Mouse (Mus musculus) heart, embryonic 12.5 days (tissue): ENCODE results near the gene Tmem213. TPM values are rescaled to one million over a fixed set of nuclear protein-coding genes. Genes with fewer than 3 reads are reported as not detected.

ENCODE experiments used
- ATAC-seq: fragments of 200-750 bp; cut with Nextera tagmentation; 2 replicates; pipeline ENCODE4 v1.8.0; 2017; ENCODE audit warnings: moderate TSS enrichment, moderate library complexity; ENCODE audit not compliant: insufficient number of reproducible peaks, low FRiP score
- H3K27ac ChIP-seq: fragments of 300-500 bp; sonication (generic); 2 replicates; pipeline ENCODE4 v1.5.1; 2016; ENCODE audit warnings: mild to moderate bottlenecking, moderate library complexity; ENCODE audit not compliant: poor library complexity, severe bottlenecking
- H3K27me3 ChIP-seq: fragments of 300-500 bp; sonication (generic); replicated peaks from 2 replicates; pipeline ENCODE4 v1.6.1; 2016; ENCODE audit warnings: mild to moderate bottlenecking, moderate library complexity
- H3K36me3 ChIP-seq: fragments of 300-500 bp; sonication (generic); 2 replicates; pipeline ENCODE4 v1.6.1; 2016; ENCODE audit warnings: mild to moderate bottlenecking, moderate library complexity
- H3K4me1 ChIP-seq: fragments of 300-500 bp; sonication (generic); replicated peaks from 2 replicates; pipeline ENCODE4 v1.6.1; 2016; ENCODE audit warnings: mild to moderate bottlenecking
- H3K4me2 ChIP-seq: fragments of 300-500 bp; sonication (generic); 2 replicates; pipeline ENCODE4 v1.6.1; 2016; ENCODE audit warnings: mild to moderate bottlenecking, moderate library complexity
- H3K4me3 ChIP-seq: fragments of 300-500 bp; sonication (generic); 2 replicates; pipeline ENCODE4 v1.5.1; 2016; ENCODE audit warnings: mild to moderate bottlenecking
- H3K9ac ChIP-seq: fragments of 300-500 bp; sonication (generic); 2 replicates; pipeline ENCODE4 v1.6.1; 2016; ENCODE audit warnings: mild to moderate bottlenecking, moderate library complexity
- H3K9me3 ChIP-seq: fragments of 300-500 bp; sonication (generic); replicated peaks from 2 replicates; pipeline ENCODE4 v1.6.1; 2016; ENCODE audit warnings: mild to moderate bottlenecking, moderate library complexity
- WGBS: fragments of 180-500 bp; shearing (Covaris S2); methylation state at CpG from one replicate; pipeline ENCODE4 v1.1.7; 2016; 5-methylcytosine and 5-hydroxymethylcytosine counted together
- polyA plus RNA-seq: library from polyadenylated mRNA; unstranded; fragments of >200 nt; fragmentation: Nextera tagmentation; extraction: Ambion mirVana; gene quantifications from 2 replicates; pipeline ENCODE4 v1.2.1, GENCODE M21; 2016

Gene Tmem213
- polyA plus RNA-seq, 1 experiment from 2014 or later: not detected

DNA sequence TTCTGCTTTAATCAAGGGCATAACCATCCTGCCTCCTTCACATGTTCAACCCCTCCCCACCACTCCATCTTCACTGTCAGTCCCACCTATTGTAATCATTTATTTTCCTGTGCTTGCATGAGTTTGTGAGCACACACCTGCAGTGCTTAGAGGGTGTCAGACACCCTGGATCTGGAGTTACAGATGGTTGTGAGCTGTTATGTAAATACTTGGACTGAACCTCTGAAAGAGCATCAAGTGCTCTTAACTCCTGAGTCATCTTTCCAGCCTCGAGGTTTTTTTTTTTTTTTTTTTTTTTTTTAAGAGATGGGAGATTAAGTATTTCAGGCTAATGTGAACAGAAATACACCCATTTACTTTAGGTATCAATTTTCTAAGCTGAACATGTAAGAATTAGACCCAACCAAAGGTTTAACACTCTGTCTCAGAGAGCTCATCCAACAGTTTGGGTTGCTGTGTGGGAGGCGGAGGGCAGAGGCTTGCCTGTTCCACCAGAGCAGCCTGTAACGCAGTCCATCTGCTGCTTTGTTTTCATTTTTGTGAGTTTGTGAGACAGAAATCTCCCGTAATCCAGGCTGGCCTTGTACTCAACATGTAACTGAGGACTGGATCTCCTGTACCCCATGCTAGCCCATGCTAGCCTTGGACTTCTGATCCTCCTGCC, 7.2 kb downstream of the Tmem213 start:
- ATAC-seq: no peak

DNA sequence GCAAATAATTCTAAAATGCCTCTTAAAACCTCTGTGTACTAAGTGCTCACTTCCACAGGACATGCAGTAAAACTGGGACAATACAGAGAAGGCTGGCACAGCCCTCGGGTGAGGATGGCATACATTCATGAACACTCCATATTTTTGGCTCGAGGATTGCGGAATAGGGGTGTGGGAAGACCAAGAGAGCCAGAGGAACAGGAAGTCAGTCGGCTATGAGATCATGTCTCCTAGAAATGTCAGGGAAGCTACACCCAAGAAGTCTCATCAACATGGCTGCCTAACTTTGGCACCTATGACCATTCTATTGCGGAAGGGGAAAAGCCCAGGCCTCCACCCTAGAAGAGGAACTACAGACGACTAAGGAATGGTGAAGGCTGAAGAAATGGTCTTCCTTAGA, 9.3 kb downstream of the Tmem213 start:
- ATAC-seq: no peak
- Histone ChIP-seq H3K27ac (no peak overlapping the region), H3K9me3 (no peaks in the 10 kb centered on the region), H3K4me1 (peaks cover 12% of the 10 kb centered on the region), H3K36me3 (no peaks in the 10 kb centered on the region), H3K27me3 (no peaks in the 10 kb centered on the region), H3K9ac (no peak overlapping the region), H3K4me3 (no peak overlapping the region), H3K4me2 (no peak overlapping the region)
- WGBS: 80% methylated on average over 6 of the region's 6 CpGs

More for the DNA sequence above, 7.2 kb downstream of the Tmem213 start:
- H3K4me1 ChIP-seq: no peaks in the 10 kb centered on the region
- H3K9me3 ChIP-seq: no peaks in the 10 kb centered on the region
- no peak overlapping the region for H3K27ac ChIP-seq
- WGBS: 59% methylated on average over 4 of the region's 4 CpGs
- H3K4me2 ChIP-seq: no peak overlapping the region
- H3K9ac ChIP-seq: no peak overlapping the region
- no peaks in the 10 kb centered on the region for H3K27me3 ChIP-seq
- no peaks in the 10 kb centered on the region for H3K36me3 ChIP-seq
- no peak overlapping the region for H3K4me3 ChIP-seq

DNA sequence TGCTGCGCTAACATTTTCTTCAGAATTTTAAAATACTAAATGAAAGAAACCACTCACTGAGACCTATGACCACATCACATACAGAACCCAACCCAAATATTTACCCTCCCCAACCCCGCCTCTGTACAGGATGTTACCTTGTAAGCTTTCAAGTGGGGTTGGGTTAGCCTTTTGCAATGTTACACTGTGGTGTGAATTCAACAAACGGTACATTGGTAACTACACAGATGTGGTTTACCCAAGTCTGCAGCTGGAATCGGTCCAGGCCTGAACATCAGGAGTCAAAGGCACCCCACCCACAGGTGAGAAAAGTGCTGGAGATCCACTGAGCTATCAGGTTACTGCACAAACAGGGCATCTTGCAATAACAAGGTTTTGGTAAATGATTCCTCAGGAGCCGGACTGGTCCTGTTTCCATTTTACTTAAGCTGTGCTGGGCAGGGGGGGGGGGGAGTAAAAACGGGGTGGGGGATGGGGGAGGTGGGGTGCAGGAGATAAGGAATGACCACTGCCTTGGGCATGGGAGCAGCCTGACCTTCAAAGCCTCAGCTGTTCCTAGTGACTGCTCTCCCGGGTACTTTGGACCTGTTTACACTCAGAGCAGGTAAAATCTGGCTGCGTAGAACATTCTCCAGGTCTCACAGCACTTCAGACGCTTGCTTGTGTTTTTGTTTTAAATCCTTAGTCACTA, 11.8 kb downstream of the Tmem213 start:
- Histone ChIP-seq H3K4me2 (no peak overlapping the region), H3K9me3 (no peaks in the 10 kb centered on the region), H3K4me3 (no peak overlapping the region), H3K9ac (no peak overlapping the region), H3K36me3 (no peaks in the 10 kb centered on the region; the same call in 1 of the 2 replicates), H3K27ac (no peak overlapping the region), H3K4me1 (peaks cover 17% of the 10 kb centered on the region), H3K27me3 (no peaks in the 10 kb centered on the region)
- 62% methylated on average over 9 of the region's 9 CpGs for WGBS
- ATAC-seq: no peak

DNA sequence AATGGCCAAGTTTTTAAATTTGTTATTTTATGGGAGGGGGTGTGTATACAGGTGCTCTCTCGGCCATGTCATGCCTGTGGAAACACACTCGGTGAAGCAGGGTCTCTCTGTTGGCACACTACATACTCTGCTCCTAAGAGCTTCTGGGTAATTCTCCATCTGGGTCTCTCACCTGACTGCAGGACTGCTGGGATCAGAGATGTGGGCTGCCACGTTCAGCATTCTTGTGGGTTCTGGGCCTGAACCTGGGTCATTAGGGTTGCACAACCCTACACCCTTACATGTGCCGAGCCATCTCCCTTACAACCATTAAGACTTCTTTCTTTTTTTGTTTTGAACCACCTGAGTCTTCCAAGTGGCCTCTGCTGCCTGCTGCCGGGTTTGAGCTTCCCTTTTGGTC, 12.8 kb downstream of the Tmem213 start:
- WGBS: 79% methylated on average over 5 of the region's 5 CpGs
- no peak for ATAC-seq

DNA sequence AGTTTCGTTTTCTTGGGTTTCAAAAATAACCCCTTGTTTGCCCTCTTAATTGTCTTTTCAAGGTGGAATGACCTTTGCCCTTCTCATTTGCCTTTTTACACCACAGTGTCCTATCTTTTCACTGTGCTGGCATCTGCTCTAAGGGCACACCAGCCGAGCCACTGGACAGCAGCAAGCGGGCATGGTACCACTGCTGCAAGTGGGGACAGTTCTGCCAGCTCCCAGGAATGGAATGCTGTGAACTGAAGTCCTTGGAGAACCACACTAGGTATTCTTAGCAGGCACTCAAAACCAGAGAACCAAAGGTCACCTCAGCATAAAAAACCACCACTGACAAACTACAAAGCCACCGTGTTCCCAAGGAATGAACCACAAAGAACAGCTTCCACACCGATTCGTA, 13.7 kb downstream of the Tmem213 start:
- no peak for ATAC-seq
- Histone ChIP-seq H3K9me3 (no peaks in the 10 kb centered on the region), H3K9ac (no peak overlapping the region), H3K36me3 (peaks cover 7% of the 10 kb centered on the region), H3K4me1 (peaks cover 17% of the 10 kb centered on the region), H3K27me3 (no peaks in the 10 kb centered on the region), H3K4me3 (no peak overlapping the region), H3K4me2 (no peak overlapping the region), H3K27ac (no peak overlapping the region)
- WGBS: 59% methylated on average over 6 of the region's 6 CpGs

More for the DNA sequence above, 12.8 kb downstream of the Tmem213 start:
- Histone ChIP-seq H3K27ac (no peak overlapping the region), H3K4me1 (peaks cover 17% of the 10 kb centered on the region), H3K9me3 (no peaks in the 10 kb centered on the region), H3K9ac (no peak overlapping the region), H3K4me3 (no peak overlapping the region), H3K36me3 (no peaks in the 10 kb centered on the region; the same call in 1 of the 2 replicates), H3K27me3 (no peaks in the 10 kb centered on the region), H3K4me2 (no peak overlapping the region)

DNA sequence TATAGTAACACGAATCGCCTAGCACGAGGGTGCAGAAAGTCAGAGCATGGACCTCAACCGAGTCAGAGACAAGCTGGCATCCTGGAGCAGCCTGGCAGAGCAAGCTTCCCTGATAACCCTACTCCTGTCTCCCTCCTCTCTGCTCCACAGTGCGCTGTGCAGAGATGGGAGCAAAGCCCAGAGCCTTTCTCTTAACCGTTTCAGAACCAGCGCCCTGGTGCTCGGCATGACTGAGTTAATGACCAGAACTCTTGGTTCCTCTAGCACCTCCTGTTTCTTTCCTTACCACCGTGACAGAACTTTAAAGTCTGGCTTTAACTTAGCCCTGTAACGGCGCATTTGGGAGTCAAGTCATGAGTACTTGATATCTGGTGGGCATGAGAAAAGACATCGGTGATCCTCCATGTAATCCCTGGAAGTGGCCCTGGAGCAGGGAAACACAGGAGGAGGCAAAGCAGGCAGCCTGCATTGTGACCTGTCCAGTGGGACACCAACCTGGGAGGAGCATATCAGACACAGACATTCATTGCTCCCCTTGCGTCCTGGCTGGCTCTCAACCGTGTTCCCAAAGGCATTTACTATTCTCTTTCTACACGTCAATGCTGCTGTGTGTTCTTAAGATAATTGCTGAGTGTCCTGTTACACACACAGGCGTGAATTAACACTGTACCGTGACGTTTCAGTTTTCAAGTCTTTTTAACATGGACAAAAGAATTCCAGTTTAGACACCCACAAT, 14.6 kb downstream of the Tmem213 start:
- 68% methylated on average over 18 of the region's 18 CpGs for WGBS
- H3K4me1 ChIP-seq: peaks cover 17% of the 10 kb centered on the region
- no peak for ATAC-seq
- peaks cover 13% of the 10 kb centered on the region for H3K36me3 ChIP-seq
- no peak overlapping the region for H3K4me3 ChIP-seq
- no peaks in the 10 kb centered on the region for H3K9me3 ChIP-seq
- H3K4me2 ChIP-seq: no peak overlapping the region
- no peak overlapping the region for H3K27ac ChIP-seq
- no peaks in the 10 kb centered on the region for H3K27me3 ChIP-seq
- no peak overlapping the region for H3K9ac ChIP-seq

DNA sequence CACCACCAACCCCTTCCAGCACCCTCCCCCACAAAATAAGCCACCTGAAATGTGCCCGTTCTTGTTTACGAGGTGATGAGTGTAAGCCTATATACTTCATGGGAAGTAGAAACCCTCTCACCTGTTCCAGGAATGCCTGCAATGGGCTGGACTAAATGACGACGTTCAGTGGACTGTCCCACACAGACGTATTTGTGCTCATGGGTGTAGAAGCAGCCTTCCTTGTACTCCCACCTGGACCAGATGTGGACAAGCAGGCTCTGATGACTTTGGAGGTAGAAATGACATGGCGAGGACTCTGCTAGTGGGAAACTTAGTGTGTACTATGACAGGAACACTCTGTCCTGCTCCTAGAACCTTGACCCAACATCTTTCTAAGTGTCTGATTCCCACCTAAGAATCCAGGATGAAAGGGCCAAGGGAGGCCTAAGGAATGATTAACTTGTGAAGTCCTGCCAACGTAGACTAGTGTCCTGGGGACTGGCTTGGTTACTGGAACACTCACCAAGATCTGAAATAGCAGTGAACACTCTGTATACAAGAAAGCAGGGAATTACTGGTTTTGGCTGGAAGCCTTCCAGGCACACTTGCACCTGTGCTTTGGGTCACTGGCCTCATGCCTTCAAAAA, 15.3 kb downstream of the Tmem213 start, which contains the start of gene Atp6v0a4:
Gene Atp6v0a4, minus strand, starts transcription at position 380 of the 629 bp plus-strand sequence.
- 86% methylated on average over 7 of the region's 7 CpGs for WGBS
- H3K36me3 ChIP-seq: peaks cover 16% of the 10 kb centered on the region
- no peak within 1 kb of the TSS for H3K4me2 ChIP-seq
- no peaks in the 10 kb centered on the region for H3K9me3 ChIP-seq
- H3K27me3 ChIP-seq: no peaks in the 10 kb centered on the region
- peaks cover 17% of the 10 kb centered on the region for H3K4me1 ChIP-seq
- no peak within 1 kb of the TSS for H3K4me3 ChIP-seq
- ATAC-seq: no peak
- no peak within 1 kb of the TSS for H3K27ac ChIP-seq
- H3K9ac ChIP-seq: no peak within 1 kb of the TSS

DNA sequence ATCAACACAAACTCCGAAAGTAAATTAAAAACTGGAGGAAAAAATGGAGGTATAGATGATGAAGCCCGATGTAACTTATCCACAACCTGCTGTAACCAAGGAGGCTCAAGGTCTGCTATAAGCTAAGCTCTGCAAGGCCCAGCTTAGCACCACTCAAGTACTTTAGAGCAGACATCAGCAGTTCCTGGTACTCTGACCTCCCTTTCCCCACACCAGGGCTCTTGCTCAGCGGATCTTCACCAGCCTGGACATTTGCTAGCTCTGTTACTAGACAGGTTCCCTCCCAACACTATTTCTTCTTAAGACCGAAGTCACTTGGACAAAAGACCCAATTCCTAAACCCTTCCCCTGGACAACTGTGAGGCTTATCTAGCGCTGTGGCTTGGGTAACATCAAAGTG, 15.8 kb downstream of the Tmem213 start:
- 94% methylated on average over 5 of the region's 5 CpGs for WGBS
- Histone ChIP-seq H3K4me3 (no peak overlapping the region), H3K4me2 (no peak overlapping the region), H3K36me3 (peaks cover 17% of the 10 kb centered on the region), H3K9ac (no peak overlapping the region), H3K9me3 (no peaks in the 10 kb centered on the region), H3K27ac (no peak overlapping the region), H3K4me1 (peaks cover 17% of the 10 kb centered on the region), H3K27me3 (no peaks in the 10 kb centered on the region)
- no peak for ATAC-seq

DNA sequence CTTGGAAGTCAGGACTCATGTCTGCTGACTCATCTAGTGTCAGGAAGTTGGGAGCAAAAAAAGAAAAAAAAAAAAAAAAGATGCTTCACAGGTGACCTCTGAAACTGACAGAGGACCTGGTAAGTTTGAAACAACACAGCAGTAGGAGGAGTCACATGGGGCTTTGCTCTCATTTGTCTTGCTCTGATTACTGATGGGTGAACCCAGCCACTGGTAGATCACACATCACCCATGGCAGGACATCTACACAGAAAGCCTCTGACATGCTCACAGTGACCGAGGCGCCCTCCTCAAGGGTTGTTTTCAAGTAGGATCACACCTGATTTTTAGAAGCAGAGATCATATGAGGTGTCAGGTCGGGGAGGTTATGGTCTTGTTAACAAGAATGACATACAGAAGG, 16.4 kb downstream of the Tmem213 start:
- H3K4me1 ChIP-seq: peaks cover 17% of the 10 kb centered on the region
- no peaks in the 10 kb centered on the region for H3K27me3 ChIP-seq
- H3K36me3 ChIP-seq: peaks cover 23% of the 10 kb centered on the region
- no peak overlapping the region for H3K9ac ChIP-seq
- no peak overlapping the region for H3K4me3 ChIP-seq
- 84% methylated on average over 3 of the region's 3 CpGs for WGBS
- H3K4me2 ChIP-seq: no peak overlapping the region
- H3K27ac ChIP-seq: no peak overlapping the region
- no peak for ATAC-seq
- H3K9me3 ChIP-seq: no peaks in the 10 kb centered on the region

DNA sequence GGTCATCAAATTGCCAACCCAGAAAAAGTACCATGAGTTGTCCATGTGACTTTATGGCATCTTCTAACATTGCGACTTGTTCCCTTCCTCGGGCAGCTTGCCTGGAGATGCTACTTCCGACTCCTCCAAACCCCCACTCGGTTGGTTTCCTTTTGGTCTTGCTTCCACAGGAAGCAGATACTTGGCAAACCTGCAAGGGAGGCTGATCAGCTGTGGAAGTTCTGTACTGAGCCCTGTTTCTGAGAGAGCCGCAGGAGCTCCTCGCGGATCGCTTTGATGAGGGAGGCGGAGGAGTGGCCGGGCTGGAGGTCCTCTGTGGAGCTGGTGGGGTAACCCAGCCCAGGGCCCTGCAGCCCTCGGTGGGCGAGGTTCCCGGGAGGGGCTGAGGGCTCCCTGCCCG, 19.1 kb downstream of the Tmem213 start:
- peaks cover 23% of the 10 kb centered on the region for H3K36me3 ChIP-seq
- no peak for ATAC-seq

DNA sequence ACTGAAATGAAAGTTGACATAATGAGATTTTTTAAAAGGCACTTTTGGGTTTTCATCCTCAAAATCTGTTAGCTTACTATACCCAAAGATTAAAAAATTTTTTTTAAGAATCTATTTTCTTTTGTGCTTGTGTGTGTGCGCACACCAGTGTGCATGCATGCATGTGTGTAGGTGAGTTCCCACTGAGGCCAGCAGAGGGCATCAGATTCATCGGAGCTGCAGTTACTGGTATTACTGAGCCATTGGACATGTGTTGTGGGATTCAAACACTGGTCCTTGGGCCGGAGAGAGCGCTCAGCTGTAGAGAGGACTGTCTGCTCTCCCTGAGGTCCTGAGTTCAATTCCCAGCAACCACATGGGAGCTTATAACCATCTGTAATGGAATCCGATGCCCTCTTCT, 20.8 kb downstream of the Tmem213 start:
- Histone ChIP-seq H3K27me3 (no peaks in the 10 kb centered on the region), H3K4me3 (no peak overlapping the region), H3K9ac (no peak overlapping the region), H3K4me1 (peaks cover 9% of the 10 kb centered on the region), H3K27ac (no peak overlapping the region), H3K4me2 (no peak overlapping the region), H3K9me3 (no peaks in the 10 kb centered on the region), H3K36me3 (peaks cover 26% of the 10 kb centered on the region)
- 95% methylated on average over 5 of the region's 5 CpGs for WGBS
- no peak for ATAC-seq

More for the DNA sequence above, 19.1 kb downstream of the Tmem213 start:
- peaks cover 16% of the 10 kb centered on the region for H3K4me1 ChIP-seq
- WGBS: 81% methylated on average over 14 of the region's 14 CpGs
- H3K27me3 ChIP-seq: no peaks in the 10 kb centered on the region
- no peak overlapping the region for H3K27ac ChIP-seq
- no peak overlapping the region for H3K4me2 ChIP-seq
- H3K9me3 ChIP-seq: no peaks in the 10 kb centered on the region
- no peak overlapping the region for H3K9ac ChIP-seq
- H3K4me3 ChIP-seq: no peak overlapping the region
